Mouse (Mus musculus) cerebellum, postnatal 14 days (tissue): ENCODE results near the gene Lelp1.

Source experiments
- DNase-seq, 2 experiments: peaks; one replicate each; pipeline ENCODE4 v3.0.0; 2021; ENCODE audit warnings: mixed read lengths in 2 of 2

The Lelp1 gene

DNA sequence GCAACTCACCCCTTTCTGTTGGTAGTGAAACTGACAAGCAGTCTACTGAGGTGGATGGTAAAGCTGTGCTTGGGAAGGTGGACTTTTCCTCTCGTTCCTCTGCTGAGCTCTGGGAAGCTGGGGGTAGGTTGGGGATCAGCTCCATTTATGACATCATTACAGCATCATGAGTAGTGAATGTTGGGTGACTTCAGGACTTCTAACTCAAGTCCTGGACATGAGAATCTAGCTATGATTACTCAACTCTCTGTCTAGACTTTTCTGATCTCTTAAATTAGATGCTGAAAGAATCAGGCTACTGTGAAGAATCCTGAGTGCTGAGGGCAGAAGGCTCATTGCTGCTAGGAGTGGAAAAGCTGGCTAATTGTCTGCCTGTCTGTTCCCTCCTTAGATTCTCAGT lies at the start of gene Lelp1:
Lelp1 (minus strand) TSS at position 101 of the 400 bp plus-strand sequence.
- no peak for DNase-seq

DNA sequence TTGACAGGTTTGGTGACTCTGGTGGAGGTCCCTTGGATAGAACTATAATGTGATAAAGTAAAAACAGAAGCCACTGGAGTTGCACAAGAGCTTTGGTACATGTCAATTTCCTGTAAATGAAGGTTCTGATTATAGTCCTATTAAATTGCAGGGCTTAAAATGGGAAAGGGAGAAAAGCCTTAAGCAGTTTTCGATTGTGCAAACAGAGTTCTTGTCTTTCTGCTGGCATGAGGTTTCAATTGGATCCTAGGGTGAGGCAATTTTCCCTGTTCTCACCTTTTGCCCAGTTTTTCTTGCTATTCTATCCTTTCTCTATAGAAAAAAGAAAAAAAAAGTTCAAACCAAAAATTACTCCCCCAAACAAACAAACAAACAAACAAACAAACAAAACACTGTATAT lies 34.3 kb upstream of the Lelp1 start:
- no peak for DNase-seq

DNA sequence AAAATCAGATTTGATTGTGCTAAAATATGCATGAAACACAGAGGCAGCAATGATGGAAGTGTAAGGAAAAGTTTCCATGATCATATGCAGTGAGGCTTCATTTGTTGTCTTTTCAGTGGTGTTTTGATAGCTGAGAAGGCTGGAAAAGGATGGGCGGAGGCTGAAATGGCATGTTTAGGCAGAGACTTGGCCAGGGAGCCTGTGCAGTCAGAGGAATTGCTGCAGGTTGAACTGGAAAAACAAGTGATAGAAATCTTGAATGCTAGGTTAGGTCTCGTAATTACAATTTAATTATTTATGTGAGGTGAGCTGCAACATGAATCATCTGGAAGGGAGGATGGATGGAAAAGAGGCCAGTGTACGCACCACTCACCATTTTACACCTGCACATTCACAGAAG lies 27.3 kb upstream of the Lelp1 start:
- DNase-seq: no peak

GRCm38 (mm10) chr3:92153322-92153721 lies 10.8 kb upstream of the Lelp1 start:
- DNase-seq: peak; percentile 51 to 60

DNA sequence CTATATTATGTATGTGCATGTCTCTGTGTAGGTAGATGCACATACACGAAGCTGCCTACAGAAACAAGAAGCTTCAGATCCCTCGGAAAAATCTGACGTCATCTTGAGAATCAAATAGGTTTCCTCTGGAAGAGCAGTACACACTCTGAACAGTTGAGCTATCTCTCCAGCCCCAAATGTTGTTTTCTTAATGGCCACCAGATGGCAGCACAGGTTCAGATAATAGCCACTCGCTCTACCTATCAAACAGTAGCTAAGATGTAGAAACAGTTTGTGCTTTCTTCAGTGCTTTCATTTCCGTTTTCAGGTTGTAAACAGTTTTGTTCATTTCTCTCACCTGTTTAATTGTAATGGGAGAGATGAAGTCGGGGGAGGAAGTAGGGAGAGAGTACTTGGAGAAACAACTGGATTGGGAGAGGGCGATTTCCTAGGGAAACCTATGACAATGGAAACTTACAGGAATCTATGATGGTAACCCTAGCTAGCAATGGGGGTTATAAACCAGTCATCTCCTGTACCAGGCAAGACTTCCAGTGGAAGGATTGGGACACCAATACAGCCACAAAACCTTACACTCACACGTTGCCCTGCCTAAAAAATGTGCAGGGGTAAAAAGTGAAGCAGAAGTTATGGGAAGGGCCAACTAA lies 8.2 kb upstream of the Lelp1 start:
- DNase-seq: peak; percentile 55 to 65

- no peak for DNase-seq
Observed at GRCm38 (mm10) chr3:92147913-92148312, 5.4 kb upstream of the Lelp1 start.

DNA sequence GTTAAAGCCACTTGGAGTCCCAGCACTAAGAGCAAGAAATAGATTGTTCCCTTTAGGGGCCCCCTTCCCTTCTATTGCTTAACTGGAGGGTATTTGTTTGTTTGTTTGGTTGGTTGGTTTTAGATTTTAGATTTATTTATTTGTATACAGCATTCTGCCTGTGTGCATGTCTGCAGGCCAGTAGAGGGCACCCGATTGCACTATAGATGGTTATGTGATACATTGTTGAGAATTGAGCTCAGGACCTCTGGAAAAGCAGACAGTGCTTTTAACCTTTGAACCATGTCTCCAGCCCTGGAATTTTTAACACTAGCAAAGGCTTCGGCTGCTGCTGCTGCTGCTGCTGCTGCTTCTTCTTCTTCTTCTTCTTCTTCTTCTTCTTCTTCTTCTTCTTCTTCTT lies 4.9 kb upstream of the Lelp1 start:
- peak in 1 of 2 experiments; percentile 7 for DNase-seq

DNA sequence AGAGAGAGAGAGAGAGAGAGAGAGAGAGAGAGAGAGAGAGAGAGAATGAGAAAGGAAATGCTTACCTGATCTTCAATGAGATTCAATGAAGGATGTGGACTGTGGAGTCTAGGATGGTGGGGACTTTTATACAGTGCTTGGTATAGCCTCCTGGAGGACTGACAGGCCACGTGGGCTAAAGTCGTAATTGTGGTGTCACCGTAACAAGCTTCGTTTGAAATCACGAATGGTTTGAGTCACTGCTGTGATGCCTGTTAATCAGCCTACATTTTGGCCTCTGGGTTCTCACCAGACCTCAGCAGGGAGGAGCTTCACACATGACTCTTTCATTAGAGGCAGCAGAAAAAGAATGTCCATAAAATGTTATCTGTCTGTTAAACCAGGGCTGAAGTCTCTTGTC lies 18.7 kb downstream of the Lelp1 start, which contains the start of gene Prr9:
Prr9 (minus strand) TSS at position 101 of the 400 bp plus-strand sequence.
- DNase-seq: no peak

DNA sequence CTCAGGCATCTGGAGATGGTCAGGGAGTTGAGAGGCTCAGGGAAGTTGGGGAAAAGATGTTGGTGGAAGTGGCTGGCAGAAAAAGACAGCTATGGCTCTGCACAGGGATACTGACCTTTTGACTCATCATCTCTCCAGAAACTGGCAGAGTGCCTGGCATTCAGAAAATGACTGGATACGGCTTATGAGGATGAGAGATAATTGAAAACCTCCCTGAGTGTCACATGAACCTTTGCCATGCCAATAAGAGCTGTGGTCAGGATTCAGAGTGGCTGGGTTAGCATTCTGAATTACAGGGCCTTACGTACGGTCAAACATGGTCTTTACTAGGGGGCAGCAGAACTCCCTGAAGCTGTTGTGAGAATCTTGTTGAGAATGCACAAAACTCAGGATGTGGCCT lies 21.6 kb downstream of the Lelp1 start:
- DNase-seq: no peak

DNA sequence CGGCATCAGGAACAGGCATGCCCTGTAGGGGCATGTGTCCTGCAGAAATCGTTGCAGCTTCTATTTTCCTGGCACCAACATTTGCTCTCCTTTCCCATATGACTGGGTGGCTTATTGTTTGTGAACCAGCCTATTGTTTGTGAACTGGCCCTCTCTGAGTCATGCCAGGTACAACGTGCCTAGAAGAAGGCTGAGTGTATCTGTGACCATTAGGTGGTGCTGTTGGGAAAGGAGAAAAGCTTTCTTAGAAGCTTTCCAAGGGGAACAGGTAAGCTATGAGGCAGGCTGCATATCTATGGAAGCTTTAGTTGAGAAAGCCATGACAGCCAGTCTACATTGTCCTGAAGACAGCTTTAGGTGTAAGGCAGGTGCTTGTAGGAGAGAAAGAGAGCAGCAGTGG lies 24.6 kb downstream of the Lelp1 start:
- DNase-seq: peak; percentile 15 to 16

DNA sequence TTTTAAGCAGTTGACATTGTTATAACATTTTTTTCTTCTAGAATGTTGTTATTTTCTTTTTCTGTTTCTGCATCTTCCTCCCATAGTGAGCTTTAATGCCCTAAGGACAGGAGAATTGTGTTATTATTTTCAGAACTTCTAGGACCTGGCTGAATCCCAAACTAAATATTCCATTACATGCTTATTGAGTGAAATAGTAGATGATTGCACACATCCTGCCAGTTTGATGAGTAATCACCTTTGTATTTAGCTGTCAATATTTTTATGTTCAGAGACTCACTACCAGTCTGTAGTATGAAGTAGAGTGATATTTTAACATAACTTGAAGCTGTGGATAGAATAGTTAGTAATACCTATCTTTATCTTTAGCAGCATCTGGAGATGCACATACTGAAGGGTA lies 31.0 kb downstream of the Lelp1 start:
- no peak for DNase-seq

DNA sequence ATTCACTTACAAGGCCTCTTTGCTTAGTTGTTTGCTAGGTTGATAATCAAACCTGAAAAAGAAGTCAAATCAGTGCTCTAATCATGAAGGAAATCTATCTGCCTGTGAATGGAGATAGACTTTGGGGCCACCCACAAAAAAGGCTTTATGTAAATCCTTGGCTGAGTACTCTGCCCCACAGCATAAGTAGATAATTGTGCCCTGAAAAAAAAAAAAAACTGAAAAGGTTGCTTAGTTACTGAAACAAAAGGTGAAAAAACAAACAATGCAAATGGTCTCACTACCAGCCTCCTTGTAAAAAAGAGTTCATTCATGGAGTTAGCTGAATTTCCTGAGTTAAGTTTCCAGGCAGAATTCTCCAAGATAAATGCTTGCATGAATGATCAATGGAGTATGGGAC lies 31.8 kb downstream of the Lelp1 start:
- DNase-seq: no peak

DNA sequence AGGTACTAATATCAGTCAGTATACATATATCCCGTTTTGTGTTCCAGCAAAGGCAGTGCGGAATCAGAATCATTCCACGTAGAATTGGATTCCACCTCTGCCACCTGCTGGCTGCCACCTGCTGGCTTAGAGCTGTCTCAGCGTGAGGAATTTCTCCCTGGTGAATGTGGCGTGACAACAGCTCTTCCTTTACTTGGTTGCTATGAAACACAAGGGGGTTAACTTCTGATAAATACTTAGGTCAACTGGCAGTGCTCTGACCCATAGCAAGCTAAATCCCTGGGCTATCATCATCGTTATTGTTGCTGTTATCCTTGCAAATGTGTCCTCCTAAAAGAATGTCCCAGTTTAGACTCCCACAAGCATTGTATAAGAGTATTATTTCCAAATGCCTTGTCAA lies 36.0 kb downstream of the Lelp1 start:
- no peak for DNase-seq
